Mouse (Mus musculus): ENCODE measurements at regions not wholly inside any gene's neighbourhood (a gene's known extent, or its start where the extent isn't known, plus 50 kb on each side); places are given as distances from the start of the nearest gene placed in this dataset.
A peak's percentile ranks its signal among the peaks of the same experiment; 100 is the strongest.

GRCm38 (mm10) chr16:76532928-76533217 lies 159.2 kb upstream of the Nrip1 start:
- H3K9me3 ChIP-seq (replicated peaks): no peaks in the 10 kb centered on the region
- WGBS: 83% methylated on average over 8 of the region's 8 CpGs
- H3K27me3 ChIP-seq: no peaks in the 10 kb centered on the region
- H3K27ac ChIP-seq (replicated peaks): no peak overlapping the region
- H3K4me2 ChIP-seq (replicated peaks): no peak overlapping the region
- no peak overlapping the region for H3K9ac ChIP-seq
- no peak overlapping the region for H3K4me3 ChIP-seq (replicated peaks)
- ATAC-seq (ENCODE audit: insufficient number of reproducible peaks, low FRiP score, low TSS enrichment, low read depth): no peak
- H3K36me3 ChIP-seq: no peaks in the 10 kb centered on the region
- H3K4me1 ChIP-seq: no peaks in the 10 kb centered on the region

- WGBS: 52% methylated on average over 19 of the region's 19 CpGs
- Histone ChIP-seq H3K4me3 (replicated peaks) (no peak overlapping the region), H3K27ac (replicated peaks) (no peak overlapping the region), H3K4me1 (no peaks in the 10 kb centered on the region), H3K9me3 (replicated peaks) (no peaks in the 10 kb centered on the region), H3K4me2 (replicated peaks) (no peak overlapping the region), H3K36me3 (no peaks in the 10 kb centered on the region), H3K9ac (no peak overlapping the region), H3K27me3 (no peaks in the 10 kb centered on the region)
- no peak for ATAC-seq (ENCODE audit: insufficient number of reproducible peaks, low FRiP score, low TSS enrichment, low read depth)
Measured at GRCm38 (mm10) chr16:76532142-76532927, 158.7 kb upstream of the Nrip1 start.

DNA sequence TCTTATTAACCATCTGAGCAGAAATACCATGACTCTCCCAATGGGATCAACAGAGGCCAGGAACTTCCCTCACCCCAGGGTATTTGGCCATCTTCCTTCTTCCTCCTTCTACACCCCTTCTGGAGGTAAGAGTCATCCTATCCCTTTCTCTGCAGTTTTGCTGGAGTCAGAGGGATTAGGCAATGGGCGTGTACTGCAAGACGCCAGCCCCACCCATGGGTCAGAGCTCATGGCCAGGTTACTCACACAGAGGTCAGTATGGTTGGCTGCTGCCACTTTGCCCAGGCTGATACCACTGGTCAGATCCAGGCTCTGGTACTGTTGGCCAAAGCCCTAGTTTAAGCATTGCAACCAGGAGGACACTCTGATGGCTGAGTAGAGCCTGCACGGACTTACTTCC lies 157.3 kb upstream of the Nrip1 start:
- Histone ChIP-seq H3K4me2 (replicated peaks) (no peak overlapping the region), H3K9ac (no peak overlapping the region), H3K9me3 (replicated peaks) (no peaks in the 10 kb centered on the region), H3K27me3 (no peaks in the 10 kb centered on the region), H3K4me3 (replicated peaks) (no peak overlapping the region), H3K36me3 (no peaks in the 10 kb centered on the region), H3K27ac (replicated peaks) (no peak overlapping the region), H3K4me1 (no peaks in the 10 kb centered on the region)
- WGBS: 96% methylated on average over 3 of the region's 3 CpGs
- no peak for ATAC-seq (ENCODE audit: insufficient number of reproducible peaks, low FRiP score, low TSS enrichment, low read depth)

DNA sequence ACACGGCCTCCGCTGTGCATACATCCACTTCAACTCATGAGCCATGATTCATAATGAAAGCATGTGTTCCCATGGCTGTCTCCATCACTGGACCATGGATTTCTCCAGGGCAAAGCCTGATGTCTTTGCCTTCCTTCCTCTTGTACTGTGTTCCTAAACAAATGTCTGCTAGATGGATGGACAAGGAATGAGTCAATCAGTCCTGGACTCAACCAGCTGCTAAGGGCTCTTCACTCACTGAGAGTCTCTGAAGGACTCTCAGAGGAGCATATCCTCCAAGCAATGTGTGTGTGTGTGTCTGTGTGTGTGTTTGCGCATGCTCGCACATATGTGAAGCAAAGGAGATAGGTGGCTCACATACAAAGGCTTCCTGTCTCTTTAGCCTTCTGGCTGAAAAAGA lies 156.0 kb upstream of the Nrip1 start:
- no peak overlapping the region for H3K4me3 ChIP-seq (replicated peaks)
- H3K27me3 ChIP-seq: no peaks in the 10 kb centered on the region
- no peaks in the 10 kb centered on the region for H3K4me1 ChIP-seq
- no peak overlapping the region for H3K4me2 ChIP-seq (replicated peaks)
- no peak overlapping the region for H3K9ac ChIP-seq
- H3K9me3 ChIP-seq (replicated peaks): no peaks in the 10 kb centered on the region
- WGBS: 96% methylated on average over 4 of the region's 4 CpGs
- no peak overlapping the region for H3K27ac ChIP-seq (replicated peaks)
- no peaks in the 10 kb centered on the region for H3K36me3 ChIP-seq
- ATAC-seq (ENCODE audit: insufficient number of reproducible peaks, low FRiP score, low TSS enrichment, low read depth): no peak

- WGBS: 83% methylated on average over 6 of the region's 6 CpGs
- no peak for ATAC-seq (ENCODE audit: insufficient number of reproducible peaks, low FRiP score, low TSS enrichment, low read depth)
- no peaks in the 10 kb centered on the region for H3K4me1 ChIP-seq
- no peak overlapping the region for H3K27ac ChIP-seq (replicated peaks)
- H3K9ac ChIP-seq: no peak overlapping the region
- H3K36me3 ChIP-seq: no peaks in the 10 kb centered on the region
- no peaks in the 10 kb centered on the region for H3K27me3 ChIP-seq
- no peaks in the 10 kb centered on the region for H3K9me3 ChIP-seq (replicated peaks)
- no peak overlapping the region for H3K4me3 ChIP-seq (replicated peaks)
- H3K4me2 ChIP-seq (replicated peaks): no peak overlapping the region
Measured at GRCm38 (mm10) chr16:76527106-76527949, 153.7 kb upstream of the Nrip1 start.

- Histone ChIP-seq H3K4me3 (replicated peaks) (no peak overlapping the region), H3K9ac (no peak overlapping the region), H3K27me3 (no peaks in the 10 kb centered on the region), H3K9me3 (replicated peaks) (no peaks in the 10 kb centered on the region), H3K4me2 (replicated peaks) (no peak overlapping the region), H3K27ac (replicated peaks) (no peak overlapping the region), H3K36me3 (no peaks in the 10 kb centered on the region), H3K4me1 (no peaks in the 10 kb centered on the region)
- ATAC-seq (ENCODE audit: insufficient number of reproducible peaks, low FRiP score, low TSS enrichment, low read depth): no peak
- 81% methylated on average over 5 of the region's 5 CpGs for WGBS
Measured at GRCm38 (mm10) chr16:76525563-76525962, 151.9 kb upstream of the Nrip1 start.

GRCm38 (mm10) chr16:76524921-76525320 lies 151.3 kb upstream of the Nrip1 start:
- no peaks in the 10 kb centered on the region for H3K27me3 ChIP-seq
- WGBS: 56% methylated on average over 4 of the region's 4 CpGs
- no peak overlapping the region for H3K4me2 ChIP-seq (replicated peaks)
- no peak overlapping the region for H3K27ac ChIP-seq (replicated peaks)
- H3K9ac ChIP-seq: no peak overlapping the region
- no peaks in the 10 kb centered on the region for H3K36me3 ChIP-seq
- no peaks in the 10 kb centered on the region for H3K4me1 ChIP-seq
- H3K9me3 ChIP-seq (replicated peaks): no peaks in the 10 kb centered on the region
- no peak overlapping the region for H3K4me3 ChIP-seq (replicated peaks)
- ATAC-seq (ENCODE audit: insufficient number of reproducible peaks, low FRiP score, low TSS enrichment, low read depth): no peak

- WGBS: 88% methylated on average over 6 of the region's 6 CpGs
- H3K36me3 ChIP-seq: no peaks in the 10 kb centered on the region
- no peak for ATAC-seq (ENCODE audit: insufficient number of reproducible peaks, low FRiP score, low TSS enrichment, low read depth)
Measured at GRCm38 (mm10) chr16:76521142-76521541, 147.5 kb upstream of the Nrip1 start.

GRCm38 (mm10) chr16:76520643-76520993 lies 147.0 kb upstream of the Nrip1 start:
- no peaks in the 10 kb centered on the region for H3K27me3 ChIP-seq
- no peak overlapping the region for H3K4me2 ChIP-seq (replicated peaks)
- H3K4me1 ChIP-seq: no peaks in the 10 kb centered on the region
- no peaks in the 10 kb centered on the region for H3K36me3 ChIP-seq
- no peak overlapping the region for H3K9ac ChIP-seq
- no peaks in the 10 kb centered on the region for H3K9me3 ChIP-seq (replicated peaks)
- ATAC-seq (ENCODE audit: insufficient number of reproducible peaks, low FRiP score, low TSS enrichment, low read depth): no peak
- no peak overlapping the region for H3K27ac ChIP-seq (replicated peaks)
- WGBS: 75% methylated on average over 3 of the region's 3 CpGs
- no peak overlapping the region for H3K4me3 ChIP-seq (replicated peaks)

More at GRCm38 (mm10) chr16:76521142-76521541, 147.5 kb upstream of the Nrip1 start:
- Histone ChIP-seq H3K9me3 (replicated peaks) (no peaks in the 10 kb centered on the region), H3K9ac (no peak overlapping the region), H3K4me3 (replicated peaks) (no peak overlapping the region), H3K4me1 (no peaks in the 10 kb centered on the region), H3K27me3 (no peaks in the 10 kb centered on the region), H3K4me2 (replicated peaks) (no peak overlapping the region), H3K27ac (replicated peaks) (no peak overlapping the region)

DNA sequence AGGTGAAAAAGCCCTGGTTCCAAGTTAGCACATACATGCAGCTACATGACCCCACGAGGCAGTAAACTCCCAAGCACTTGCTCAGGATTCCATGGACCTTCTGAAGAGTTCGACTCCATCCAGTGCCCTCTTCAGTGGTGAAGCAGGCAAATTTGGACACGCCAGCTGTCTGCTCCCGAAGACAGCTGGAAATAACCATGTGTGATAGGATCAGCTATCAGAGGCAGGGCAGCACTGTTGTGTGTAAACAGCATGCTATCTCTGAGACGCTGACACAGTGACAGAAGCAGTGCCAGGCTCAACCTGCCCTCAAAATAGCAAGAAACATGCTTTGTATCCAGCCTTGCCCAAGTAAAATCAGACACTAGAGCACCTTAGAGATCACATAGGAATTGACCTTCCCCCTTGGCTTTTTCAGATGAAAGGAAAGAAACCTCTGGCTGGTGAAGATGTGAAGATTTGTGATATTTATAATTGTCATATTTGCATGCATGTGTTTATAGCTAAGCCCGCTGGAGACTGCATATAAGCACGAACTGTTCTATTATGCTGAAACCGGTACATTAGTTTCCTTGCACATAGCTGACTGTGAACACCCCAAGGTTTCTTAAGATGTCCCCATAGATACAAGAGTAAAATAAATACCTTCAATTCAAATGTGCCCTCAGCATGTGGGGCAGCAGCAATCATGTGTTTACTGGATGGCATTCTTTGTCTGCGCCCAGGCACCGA lies 146.4 kb upstream of the Nrip1 start:
- Histone ChIP-seq H3K4me1 (no peaks in the 10 kb centered on the region), H3K27me3 (no peaks in the 10 kb centered on the region), H3K4me3 (replicated peaks) (no peak overlapping the region), H3K27ac (replicated peaks) (no peak overlapping the region), H3K36me3 (no peaks in the 10 kb centered on the region), H3K9me3 (replicated peaks) (no peaks in the 10 kb centered on the region), H3K9ac (no peak overlapping the region), H3K4me2 (replicated peaks) (no peak overlapping the region)
- ATAC-seq (ENCODE audit: insufficient number of reproducible peaks, low FRiP score, low TSS enrichment, low read depth): no peak
- WGBS: 74% methylated on average over 10 of the region's 10 CpGs

DNA sequence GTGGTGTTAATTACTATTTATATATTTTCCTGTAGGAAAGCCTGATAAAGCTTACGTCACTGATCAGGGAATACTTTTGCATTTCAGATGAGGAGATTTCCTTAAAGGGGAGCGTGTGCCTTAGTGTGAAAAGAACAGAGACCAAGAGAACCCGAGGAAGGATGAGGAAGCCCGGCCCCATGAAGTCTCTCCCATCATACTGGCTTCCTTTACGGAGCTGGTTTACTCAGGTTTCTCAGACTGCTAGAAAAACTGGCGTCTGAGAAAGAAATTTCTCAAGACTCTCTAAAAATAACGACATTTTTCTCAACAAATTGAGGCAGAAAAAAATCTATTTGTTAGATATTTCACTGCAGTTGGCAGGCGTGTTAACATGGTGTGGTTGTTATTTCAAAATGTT lies 137.2 kb upstream of the Nrip1 start:
- ATAC-seq (ENCODE audit: insufficient number of reproducible peaks, low FRiP score, low TSS enrichment, low read depth): no peak
- no peaks in the 10 kb centered on the region for H3K9me3 ChIP-seq (replicated peaks)
- peak overlapping the region; percentile 15; the same call in 1 of the 2 replicates for H3K4me3 ChIP-seq (replicated peaks)
- H3K9ac ChIP-seq: no peak overlapping the region
- H3K4me1 ChIP-seq: no peaks in the 10 kb centered on the region
- no peak overlapping the region for H3K27ac ChIP-seq (replicated peaks)
- no peaks in the 10 kb centered on the region for H3K27me3 ChIP-seq
- 28% methylated on average over 8 of the region's 8 CpGs for WGBS
- H3K36me3 ChIP-seq: no peaks in the 10 kb centered on the region
- H3K4me2 ChIP-seq (replicated peaks): peak overlapping the region; percentile 33

All from embryonic facial prominence, embryonic 15.5 days (tissue).